Mouse (Mus musculus) erythroid progenitor cell, adult 5-6 weeks (primary cell): ENCODE results near the gene Arrb2. TPM values are rescaled to one million over a fixed set of nuclear protein-coding genes. Genes with fewer than 3 reads are reported as not detected.
A peak's percentile ranks its signal among the peaks of the same experiment; 100 is the strongest.
"Not testable (repeated sequence)": the region's sequence is repeated elsewhere in the genome, so short reads cannot be mapped to it uniquely, and the experiment has no call there.

Experiments used
- ATAC-seq: replicated peaks from 2 replicates; pipeline ENCODE4 v1.8.0; 2016; ENCODE audit warnings: moderate number of reproducible peaks, mild to moderate bottlenecking, moderate TSS enrichment, inconsistent platforms; ENCODE audit not compliant: poor library complexity, low FRiP score, severe bottlenecking
- total RNA-seq, 2 experiments: library from RNA; stranded (forward) in 1 of 2; stranded (reverse) in 1 of 2; fragments of 150-400 nt in 1 of 2; fragments of 186-747, 209-891 nt in 1 of 2; gene quantifications; 2 replicates each; pipeline versions ENCODE4 v1.2.3 to v1.2.4; 2015 to 2017; ENCODE audit warnings: low replicate concordance in 2 of 2

Gene Arrb2
- total RNA-seq, 2 experiments from 2014 or later, result 27.9 to 30.6 TPM

DNA sequence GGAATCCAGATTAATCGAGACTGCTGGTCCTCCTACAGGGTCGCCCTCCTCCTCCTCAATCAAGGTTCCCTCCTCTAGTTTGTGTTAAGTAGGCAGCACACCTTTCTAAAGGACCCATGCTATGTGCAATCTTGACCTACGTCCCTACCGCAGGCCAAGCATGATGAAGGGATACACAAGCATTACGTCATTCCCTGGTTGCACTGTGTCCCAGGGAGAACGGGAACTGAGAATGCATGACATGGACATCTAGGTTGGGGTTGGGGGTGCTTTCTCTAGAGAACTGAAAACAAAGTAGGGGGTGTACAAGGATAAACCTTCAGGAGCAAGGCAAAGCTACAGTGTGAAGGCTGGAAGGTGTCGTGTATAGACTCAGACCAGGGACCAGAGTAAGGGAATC is 9.4 kb downstream of the Arrb2 start:
- no peak for ATAC-seq

DNA sequence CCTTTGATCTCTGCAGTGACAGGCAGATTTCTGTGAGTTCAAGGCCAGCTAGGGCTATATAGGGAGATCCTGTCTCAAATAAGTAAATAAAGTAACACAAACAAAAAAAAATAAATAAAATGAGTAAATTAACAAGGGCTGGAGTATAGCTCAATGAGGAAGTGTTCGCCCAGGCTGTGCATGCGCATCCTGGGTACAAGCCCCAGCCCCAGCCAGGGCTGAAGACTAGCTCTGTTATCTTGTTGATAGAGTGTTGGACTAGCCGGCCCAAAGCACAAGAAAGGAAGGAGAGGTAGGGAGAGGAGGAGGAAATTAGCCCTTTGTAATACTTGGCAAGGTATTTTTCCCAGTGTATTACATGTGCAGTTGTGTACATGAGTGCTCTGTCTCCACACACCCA is 11.5 kb downstream of the Arrb2 start:
- no peak for ATAC-seq

DNA sequence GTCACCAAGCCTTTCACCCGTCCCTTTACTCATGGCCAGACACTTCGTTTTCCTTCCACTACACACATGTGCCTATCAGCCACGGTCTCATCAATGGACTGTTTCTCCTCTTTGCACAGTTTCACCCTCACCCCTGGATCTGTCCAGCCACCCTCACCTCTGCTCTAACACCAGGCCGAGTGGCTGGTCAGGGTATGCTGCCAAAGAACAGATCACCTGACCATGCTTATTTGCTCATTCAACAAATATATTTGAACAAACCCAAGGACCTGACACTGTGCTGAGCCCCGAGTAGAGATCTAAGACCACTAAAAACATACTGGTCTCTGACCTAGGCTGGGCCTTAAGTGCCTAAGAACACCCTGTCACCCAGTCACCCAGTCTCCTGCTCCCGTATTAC is 12.2 kb downstream of the Arrb2 start:
- no peak for ATAC-seq

DNA sequence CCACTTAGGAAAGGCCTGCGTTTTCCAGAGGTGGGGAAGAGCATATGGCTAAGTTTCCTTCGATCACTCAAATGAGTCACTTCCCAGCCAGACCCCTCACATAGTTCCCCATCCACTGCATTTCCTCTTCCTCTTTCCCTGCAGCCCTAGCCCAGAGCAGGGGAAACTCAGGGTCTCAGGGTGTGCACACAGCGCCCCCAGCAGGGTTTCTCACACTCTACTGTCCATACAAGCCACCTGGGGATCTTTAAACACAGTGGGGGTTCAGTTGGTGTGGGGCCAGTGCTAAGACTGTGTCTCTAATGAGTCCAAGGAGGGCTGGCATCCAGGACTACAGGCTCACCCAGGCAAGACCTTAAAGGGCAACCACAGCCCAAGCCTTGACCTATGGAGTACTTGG is 14.3 kb downstream of the Arrb2 start:
- no peak for ATAC-seq

DNA sequence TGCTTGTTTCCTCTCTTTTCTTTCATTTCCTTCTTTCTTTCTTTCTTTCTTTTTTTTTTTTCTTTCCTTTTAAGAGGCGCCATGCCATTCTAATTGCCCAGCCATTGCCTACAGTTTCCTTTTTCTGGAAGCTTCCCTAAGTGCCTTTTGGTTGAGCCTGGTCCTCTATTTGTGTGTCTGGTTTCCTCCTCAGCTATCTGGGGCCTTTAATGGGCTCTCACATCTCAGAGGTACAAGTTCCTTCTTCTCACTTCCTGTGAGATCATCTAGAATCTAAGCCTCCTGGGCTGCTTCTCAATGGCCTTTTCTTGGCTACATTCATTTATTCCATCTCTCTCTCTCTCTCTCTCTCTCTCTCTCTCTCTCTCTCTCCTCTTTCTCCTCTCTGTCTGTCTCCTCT is 14.9 kb downstream of the Arrb2 start:
- ATAC-seq, result no peak

DNA sequence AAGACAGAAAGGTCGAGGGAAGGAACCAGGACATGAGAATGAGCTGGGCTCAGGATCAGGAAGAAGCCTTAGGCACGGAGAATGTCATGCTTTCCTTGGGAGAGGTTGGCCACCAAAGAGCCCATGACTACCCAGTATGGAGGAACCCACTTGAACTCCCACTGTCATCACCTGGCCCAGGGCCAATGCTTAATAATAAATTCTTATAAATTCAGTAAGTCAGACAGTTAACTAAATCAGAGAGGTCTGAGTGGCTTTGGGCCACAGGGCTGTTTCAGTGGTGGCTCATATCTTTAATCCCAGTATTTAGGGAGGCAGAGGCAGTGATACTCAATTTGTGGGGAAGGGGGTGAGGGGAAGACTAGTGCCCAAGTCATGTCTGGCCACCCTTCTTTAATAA is 18.5 kb downstream of the Arrb2 start:
- no peak for ATAC-seq

DNA sequence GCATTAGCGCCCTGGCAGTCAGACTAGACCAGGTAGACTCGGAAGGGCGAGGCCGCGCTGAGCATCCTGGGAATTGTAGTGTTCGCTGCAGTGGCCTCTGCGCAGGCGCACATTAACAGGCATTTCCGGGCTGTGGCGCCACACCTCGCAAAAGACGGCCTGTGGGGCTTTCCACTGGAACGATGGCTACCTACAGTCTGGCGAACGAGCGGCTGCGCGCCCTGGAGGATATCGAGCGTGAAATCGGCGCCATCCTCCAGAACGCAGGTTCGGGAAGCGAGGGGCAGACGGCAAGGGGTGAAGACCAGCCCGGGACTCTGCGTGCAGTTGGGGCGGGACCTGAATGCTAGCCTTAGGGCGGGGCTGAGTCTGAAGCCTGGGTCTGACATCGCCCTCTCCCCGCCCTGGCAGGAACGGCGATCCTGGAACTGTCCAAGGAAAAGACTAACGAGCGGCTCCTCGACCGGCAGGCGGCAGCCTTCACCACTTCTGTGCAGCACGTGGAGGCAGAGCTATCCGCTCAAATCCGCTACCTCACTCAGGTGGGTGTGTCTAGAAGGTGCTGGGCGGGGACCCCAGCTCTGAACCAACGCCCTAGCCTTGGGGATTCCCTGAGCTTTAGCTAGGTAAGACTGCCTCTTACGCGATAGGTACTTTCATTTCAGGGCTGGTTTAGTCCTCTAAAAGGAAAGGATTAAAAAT is 19.5 kb downstream of the Arrb2 start, which contains the start of gene Med11:
Med11 (plus strand) TSS at position 123 of the 702 bp plus-strand sequence.
- ATAC-seq, result peak; percentile 94

DNA sequence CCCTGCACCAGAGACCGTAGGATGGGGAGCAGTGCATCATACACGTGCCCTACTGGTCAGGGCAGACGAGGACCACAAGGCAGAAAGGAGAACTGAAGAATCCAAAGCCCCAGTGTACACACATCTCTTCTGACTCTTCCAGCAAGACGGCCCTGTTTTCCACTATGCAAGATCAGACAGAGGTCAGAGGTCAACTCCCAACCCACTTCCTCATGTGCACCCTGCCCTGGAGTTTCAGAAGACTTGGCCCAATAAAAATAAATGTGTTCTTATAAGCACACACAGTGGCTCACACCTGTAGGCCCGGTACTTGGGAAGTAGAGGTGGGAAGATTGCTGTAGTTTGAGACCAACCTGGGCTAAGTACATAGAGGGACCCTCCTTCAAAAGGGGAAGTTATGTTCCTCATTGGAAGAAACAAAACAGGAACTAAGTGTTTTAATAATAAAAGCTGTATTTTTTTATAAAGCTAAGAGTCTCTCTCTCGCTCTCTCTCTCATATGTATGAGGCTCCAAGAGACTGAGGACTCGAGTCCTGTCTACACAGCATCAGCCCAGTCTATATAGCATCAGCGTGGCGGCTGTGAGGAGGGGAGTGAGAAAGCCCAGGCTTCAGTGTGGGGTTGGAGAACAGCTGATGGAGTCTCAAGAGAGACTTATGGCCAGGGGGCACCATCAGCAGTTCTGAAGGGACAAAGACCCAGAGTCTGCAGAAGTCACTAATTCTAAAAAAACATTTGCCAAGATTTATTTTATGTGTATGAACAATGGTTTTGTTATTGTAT is 21.0 kb downstream of the Arrb2 start:
- no peak for ATAC-seq

DNA sequence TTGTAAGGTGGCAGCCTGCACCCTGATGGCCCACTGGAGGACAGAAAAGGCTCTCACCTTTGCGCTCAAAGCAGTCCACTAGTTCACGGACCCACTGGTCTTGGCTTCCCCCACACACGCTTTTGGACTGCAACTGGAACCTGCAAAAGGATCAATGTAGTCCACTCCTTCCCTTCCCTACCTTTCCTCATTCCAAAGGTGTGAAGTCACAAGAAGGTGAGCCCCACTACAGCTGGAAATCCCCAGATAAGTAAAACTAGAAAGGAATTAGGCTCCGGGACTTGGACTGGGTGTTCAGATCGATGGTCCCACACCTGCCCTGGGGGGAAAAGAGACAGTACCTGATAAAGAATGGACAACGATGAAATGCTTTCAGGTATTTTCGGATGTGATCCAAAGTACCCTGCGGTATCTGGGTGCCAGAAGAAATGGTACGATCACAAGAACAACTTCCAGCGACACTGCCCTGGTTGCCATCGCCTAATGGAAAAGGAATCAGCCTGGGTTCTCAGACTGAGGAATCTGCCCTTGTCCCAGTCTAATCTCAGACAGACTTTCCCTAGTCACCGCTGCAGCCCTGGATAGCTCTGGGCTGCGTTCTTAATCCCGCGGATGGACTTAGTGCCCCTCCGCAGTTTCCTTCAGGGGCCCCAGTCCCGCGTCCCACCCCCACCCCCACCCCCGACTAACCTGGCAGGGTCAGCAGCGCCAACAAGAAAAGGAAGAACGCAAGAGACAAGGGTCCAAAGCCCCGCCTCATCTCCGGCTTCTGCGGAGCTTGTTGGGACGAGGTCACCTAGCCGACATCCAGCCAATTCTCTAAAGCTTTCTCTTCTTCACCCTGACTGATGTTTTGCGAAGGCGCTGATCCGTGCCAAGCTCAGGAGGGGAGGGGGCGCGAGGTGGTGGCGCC is 26.5 kb downstream of the Arrb2 start, which contains the start of gene Zmynd15:
Zmynd15 (plus strand) TSS at position 746 of the 913 bp plus-strand sequence.
- ATAC-seq, result no peak

DNA sequence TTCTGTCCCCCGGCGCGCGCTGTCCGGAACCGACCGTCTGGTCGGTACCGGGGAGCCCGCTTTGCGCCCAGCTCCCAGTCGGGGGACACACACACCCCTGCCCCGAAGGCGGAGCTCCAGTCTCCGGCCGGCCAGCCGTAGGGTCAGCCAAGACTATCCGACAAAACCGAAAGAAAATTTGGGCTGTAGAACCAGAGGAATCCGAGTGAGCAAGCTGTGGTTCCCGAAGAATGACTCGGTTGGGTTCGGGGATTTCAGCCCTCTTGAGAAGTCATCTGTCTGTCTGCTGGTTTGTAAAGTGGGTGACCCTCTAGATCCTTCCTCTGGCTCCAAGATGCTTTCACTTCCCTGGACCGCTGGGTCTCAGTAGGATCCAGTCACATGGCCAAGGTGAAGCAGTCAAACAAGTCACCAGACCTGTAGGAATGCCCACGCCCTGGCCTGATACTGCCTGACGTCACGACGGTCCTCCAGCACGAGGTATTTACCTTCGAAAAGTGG is 27.2 kb downstream of the Arrb2 start, which contains the start of gene Cxcl16:
Cxcl16 (minus strand) TSS at position 384 of the 501 bp plus-strand sequence.
- ATAC-seq, result no peak

DNA sequence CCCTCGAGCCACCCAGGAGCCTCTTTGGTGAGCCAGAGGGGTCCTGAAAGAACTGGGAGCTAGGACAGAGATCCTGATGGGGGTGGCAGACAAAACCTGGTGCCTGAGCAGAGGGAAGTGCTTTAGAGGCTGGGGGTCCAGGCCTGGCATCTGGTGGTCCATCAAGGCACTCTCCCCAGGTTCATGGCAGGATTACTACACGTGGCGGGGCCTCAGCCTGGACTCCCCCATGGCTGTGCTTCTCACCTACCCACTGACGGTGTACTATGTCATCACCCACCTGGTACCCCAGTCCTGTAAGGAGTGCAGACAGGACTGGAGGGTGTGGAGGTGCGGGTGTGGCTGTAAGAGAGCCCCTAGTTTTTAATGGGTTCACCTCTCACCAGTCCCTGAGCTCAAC is 31.5 kb downstream of the Arrb2 start:
- no peak for ATAC-seq

DNA sequence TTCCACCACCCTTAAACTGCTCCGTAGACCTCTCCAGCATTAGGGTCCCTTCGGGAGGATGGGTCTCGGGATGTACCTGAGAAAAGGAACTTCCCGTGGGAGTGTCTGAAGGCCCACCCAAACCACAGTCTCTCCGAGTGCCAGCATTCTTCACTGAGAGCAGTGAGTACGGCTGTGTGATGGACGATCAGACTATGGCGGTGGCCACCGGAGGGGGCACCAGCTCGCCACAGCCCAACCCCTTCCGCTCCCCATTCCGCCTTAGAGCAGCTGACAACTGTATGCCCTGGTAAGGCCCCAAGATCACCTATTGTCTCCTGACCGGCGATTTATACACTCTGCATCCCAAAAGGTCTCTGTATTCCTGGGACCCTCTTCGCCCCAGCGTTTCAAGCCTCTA is 32.8 kb downstream of the Arrb2 start:
- ATAC-seq, result no peak

DNA sequence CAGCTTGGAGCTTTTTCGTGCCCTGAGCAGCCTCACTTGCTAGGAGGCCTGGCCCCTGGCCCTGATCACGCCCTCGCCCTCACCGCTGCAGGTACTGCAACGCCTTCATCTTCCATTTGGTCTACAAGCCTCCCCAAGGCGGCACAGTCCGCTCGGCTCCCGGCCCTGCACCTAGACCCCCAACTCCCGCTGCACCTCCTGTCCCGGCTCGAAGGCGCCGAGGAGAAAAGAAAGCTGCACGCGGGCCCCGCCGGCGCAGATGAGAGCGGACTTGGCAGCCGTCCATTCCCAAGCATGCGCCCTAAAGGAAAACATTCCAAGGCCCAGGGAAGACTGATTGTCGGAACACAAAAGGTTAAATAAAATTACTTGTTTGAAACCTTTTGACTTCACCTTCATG is 33.4 kb downstream of the Arrb2 start:
- ATAC-seq, result no peak

DNA sequence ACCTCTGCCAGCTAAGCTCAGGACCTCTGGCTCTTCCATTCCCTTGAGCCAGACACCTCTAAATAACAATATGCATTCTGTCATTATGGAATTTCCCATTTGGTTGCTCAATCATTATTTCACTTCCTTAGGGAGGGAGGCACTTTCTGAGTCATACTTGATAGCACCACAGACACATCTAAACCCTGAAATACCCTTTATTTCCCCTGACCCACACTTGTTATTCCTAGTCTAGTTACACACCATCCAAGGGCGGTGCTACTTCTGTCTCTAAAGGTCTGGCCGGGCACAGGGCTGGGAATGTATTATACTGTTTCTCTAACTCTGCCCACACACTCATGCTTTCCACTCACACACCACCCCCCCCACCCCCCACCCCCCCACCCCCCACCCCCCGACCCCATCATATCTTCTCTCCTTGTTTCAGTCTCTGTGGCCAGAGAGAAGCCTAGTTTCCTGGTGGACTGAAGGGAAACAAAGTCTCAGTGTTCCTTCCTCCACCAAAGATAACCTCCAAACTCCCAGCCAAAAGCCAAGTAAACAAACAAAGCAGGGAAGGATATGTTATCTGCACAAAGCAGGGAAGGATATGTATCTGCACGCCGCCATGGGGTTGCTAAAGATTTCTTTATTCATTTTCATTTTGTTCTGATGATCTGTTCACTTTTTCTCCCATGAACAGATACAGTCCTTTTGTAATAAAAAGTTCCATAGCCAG is 35.6 kb downstream of the Arrb2 start:
- no peak for ATAC-seq

DNA sequence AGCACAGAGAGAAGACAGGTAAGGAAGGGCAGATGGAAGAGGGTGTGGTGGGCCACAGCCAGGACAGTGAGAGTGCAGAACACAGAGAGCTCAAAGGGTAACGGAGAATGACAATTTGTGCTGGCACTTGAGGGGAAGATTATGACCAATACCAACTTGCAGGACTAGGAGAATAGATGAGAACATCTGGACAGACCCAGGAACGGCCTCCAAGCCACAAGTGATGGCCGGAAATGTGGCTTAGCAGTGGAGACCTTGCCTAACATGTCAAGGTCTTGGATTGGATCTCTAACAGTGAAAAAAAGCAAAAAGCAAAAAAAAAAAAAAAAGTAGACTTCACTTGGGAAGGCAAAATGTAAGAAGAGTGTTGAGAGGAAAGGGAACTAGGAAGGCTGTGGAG is 37.3 kb downstream of the Arrb2 start:
- no peak for ATAC-seq

DNA sequence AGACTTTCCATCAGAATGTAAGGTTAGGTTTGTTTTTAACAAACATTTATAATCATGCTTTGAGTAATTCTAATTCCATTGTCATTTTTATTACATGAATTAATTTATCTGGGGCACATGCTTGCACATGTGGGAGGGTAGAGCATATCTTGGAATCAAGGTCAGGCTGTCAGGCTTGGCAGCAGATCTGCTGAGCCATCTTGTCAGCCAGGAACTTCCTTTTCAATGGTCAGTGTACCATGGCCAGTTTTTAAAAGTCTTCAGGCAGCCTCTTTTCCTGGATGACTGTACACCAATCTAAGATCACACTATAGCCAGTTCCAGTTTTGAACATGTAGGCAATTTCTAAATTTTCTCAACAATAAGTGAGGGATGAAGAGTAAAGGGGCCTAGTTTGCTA is 40.3 kb downstream of the Arrb2 start:
- no peak for ATAC-seq

DNA sequence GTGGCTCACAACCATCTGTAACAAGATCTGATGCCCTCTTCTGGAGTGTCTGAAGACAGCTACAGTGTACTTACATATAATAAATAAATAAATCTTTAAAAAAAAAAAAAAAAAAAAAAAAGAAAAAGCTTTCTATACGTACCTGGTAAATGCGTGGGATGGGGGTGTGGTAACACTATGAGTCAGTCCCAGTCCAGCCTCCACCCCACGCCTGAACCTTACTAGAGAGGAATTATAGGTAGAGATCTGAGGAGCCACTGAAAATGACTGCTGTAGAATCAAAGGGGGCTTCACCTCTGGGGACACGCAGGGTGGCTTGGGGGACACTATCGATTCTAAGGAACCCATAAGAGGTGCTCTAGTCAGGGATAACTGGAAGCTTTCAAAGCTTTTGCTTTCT is 40.9 kb downstream of the Arrb2 start:
- ATAC-seq, result not testable (repeated sequence)

DNA sequence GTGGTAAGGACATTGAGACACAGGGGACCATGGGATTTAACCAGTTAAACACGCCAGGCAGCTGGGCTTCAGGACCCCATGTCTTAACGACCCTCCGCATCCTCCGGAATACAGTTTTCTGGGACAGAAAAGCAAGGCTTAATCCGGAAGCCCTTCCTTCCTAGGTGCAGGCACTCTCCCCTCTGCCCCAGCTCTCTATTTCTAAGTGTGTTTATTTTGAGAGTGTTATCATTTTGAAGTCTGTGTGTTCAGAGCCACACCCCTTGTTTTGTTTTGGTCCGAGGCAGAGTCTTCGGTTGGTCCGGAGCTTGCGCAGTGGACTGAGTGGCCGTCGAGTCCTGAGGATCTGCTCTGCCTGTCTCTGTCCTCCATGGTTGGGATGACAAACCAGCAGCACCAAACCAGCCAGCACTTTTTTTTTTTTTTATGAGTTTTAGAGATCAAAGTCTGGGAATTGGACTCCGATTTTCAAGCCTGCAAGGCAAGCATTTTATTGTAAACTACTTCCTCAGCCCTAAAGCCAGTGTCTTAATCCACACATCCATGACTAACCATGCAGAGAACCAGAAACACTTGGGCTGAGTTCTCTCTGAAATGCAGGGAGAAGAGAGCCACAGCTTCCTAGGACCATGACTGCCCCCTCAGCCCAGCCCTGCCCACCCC is 42.6 kb downstream of the Arrb2 start:
- ATAC-seq, result no peak

DNA sequence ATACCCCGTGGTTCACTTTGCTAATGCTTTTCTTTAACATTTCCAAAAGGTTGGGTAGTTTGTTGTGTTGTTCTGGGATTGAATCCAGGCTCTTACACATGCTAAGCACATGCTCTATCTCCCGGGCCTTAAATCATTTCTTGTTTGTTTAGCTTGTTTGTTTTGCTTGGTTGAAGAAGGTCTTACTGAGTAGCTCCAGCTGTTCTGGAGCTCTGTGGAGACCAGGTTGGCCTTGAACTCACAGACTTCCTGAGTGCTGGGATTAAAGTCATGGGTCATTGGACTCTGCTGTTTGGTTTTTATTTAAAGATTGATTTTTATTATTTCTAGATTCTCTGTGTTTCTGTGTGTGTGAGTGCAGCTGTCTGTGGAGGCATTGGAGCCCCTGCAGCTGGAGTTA is 53.1 kb downstream of the Arrb2 start:
- ATAC-seq, result no peak
